Mouse (Mus musculus) kidney, adult 11 months (tissue): Measurements from ENCODE around the gene Ascl1.

ENCODE experiments used
- DNase-seq: peaks from one replicate; pipeline ENCODE4 v3.0.0; 2022

Ascl1 gene

GRCm38 (mm10) chr10:87484831-87485720 is 8.4 kb downstream of the Ascl1 start:
- no peak for DNase-seq

GRCm38 (mm10) chr10:87477895-87478294 is 15.6 kb downstream of the Ascl1 start:
- no peak for DNase-seq

GRCm38 (mm10) chr10:87474971-87475370 is 18.5 kb downstream of the Ascl1 start:
- DNase-seq = no peak

- DNase-seq = no peak
Observed at GRCm38 (mm10) chr10:87473475-87474131, 19.9 kb downstream of the Ascl1 start.

- DNase-seq = no peak
Observed at GRCm38 (mm10) chr10:87450777-87451176, 42.7 kb downstream of the Ascl1 start.

- DNase-seq = no peak
Observed at GRCm38 (mm10) chr10:87449368-87449767, 44.1 kb downstream of the Ascl1 start.

- no peak for DNase-seq
Observed at GRCm38 (mm10) chr10:87448257-87448656, 45.2 kb downstream of the Ascl1 start.

GRCm38 (mm10) chr10:87447754-87448095 is 45.7 kb downstream of the Ascl1 start:
- no peak for DNase-seq

- no peak for DNase-seq
Observed at GRCm38 (mm10) chr10:87446829-87447753, 46.4 kb downstream of the Ascl1 start.

GRCm38 (mm10) chr10:87446139-87446828 is 47.2 kb downstream of the Ascl1 start:
- DNase-seq = no peak
